Mouse (Mus musculus) heart, postnatal 0 days (tissue): ENCODE results near the gene Spag9. TPM values are rescaled to one million over a fixed set of nuclear protein-coding genes. Genes with fewer than 3 reads are reported as not detected.
A peak's percentile ranks its signal among the peaks of the same experiment; 100 is the strongest.
"Not testable (repeated sequence)": the region's sequence is repeated elsewhere in the genome, so short reads cannot be mapped to it uniquely, and the experiment has no call there.

Experiments used
- ATAC-seq: fragments of 200-750 bp; cut with Nextera tagmentation; 2 replicates; pipeline ENCODE4 v1.8.0; 2017; ENCODE audit warnings: low read depth, moderate number of reproducible peaks, moderate library complexity; ENCODE audit not compliant: insufficient read depth
- DNase-seq: peaks from one replicate; pipeline ENCODE4 v3.0.0-alpha.2; 2016; ENCODE audit warnings: low spot score
- H3K27ac ChIP-seq: fragments of 300-500 bp; sonication (generic); 2 replicates; pipeline ENCODE4 v1.5.1; 2014; ENCODE audit warnings: low read depth, mild to moderate bottlenecking
- H3K27me3 ChIP-seq: fragments of 300-500 bp; sonication (generic); 2 replicates; pipeline ENCODE4 v1.6.1; 2014; ENCODE audit warnings: low read length, mixed read lengths; ENCODE audit not compliant: control insufficient read depth, insufficient read depth
- H3K36me3 ChIP-seq: fragments of 300-500 bp; sonication (generic); replicated peaks from 2 replicates; pipeline ENCODE4 v1.6.1; 2014; ENCODE audit warnings: low read length, mixed read lengths; ENCODE audit not compliant: control insufficient read depth, insufficient read depth
- H3K4me1 ChIP-seq: fragments of 300-500 bp; sonication (generic); 2 replicates; pipeline ENCODE4 v1.6.1; 2014; ENCODE audit warnings: antibody characterized with exemption; ENCODE audit not compliant: control insufficient read depth, insufficient read depth
- H3K4me2 ChIP-seq: fragments of 300-500 bp; sonication (generic); 2 replicates; pipeline ENCODE4 v1.6.1; 2014; ENCODE audit warnings: low read depth, mild to moderate bottlenecking, low read length, moderate library complexity
- H3K4me3 ChIP-seq: fragments of 300-500 bp; sonication (generic); 2 replicates; pipeline ENCODE4 v1.5.1; 2014; ENCODE audit warnings: low read depth, low read length
- H3K9ac ChIP-seq: fragments of 300-500 bp; sonication (generic); replicated peaks from 2 replicates; pipeline ENCODE4 v1.6.1; 2014; ENCODE audit warnings: low read depth, low read length, mixed read lengths
- H3K9me3 ChIP-seq: fragments of 300-500 bp; sonication (generic); replicated peaks from 2 replicates; pipeline ENCODE4 v1.6.1; 2016; ENCODE audit warnings: low read length; ENCODE audit not compliant: control insufficient read depth
- CTCF ChIP-seq: IDR thresholded peaks from 2 replicates; pipeline ENCODE4 v1.5.1; 2016; ENCODE audit warnings: antibody characterized with exemption, control low read depth, low read depth
- EP300 ChIP-seq: IDR thresholded peaks from 2 replicates; pipeline ENCODE4 v1.6.1; 2016; ENCODE audit warnings: antibody characterized with exemption, low read depth
- WGBS: fragments of 180-500 bp; shearing (Covaris S2); extraction: QIAGEN DNeasy Blood & Tissue Kit; methylation state at CpG from one replicate; pipeline ENCODE4 v1.1.7; 2014; 5-methylcytosine and 5-hydroxymethylcytosine counted together
- polyA plus RNA-seq: library from polyadenylated mRNA; unstranded; fragments of >200 nt; fragmentation: Nextera tagmentation; extraction: Ambion mirVana; gene quantifications from 2 replicates; pipeline ENCODE4 v1.2.1, GENCODE M21; 2015
- total RNA-seq: library from RNA; depleted of rRNA; stranded (reverse); fragments of >200 nt; gene quantifications from 2 replicates; pipeline ENCODE4 v1.2.3, GENCODE M21; 2014; ENCODE audit warnings: low replicate concordance

Spag9 gene
- total and polyA plus RNA-seq, 2 experiments from 2014 or later: 40.0 to 47.8 TPM

DNA sequence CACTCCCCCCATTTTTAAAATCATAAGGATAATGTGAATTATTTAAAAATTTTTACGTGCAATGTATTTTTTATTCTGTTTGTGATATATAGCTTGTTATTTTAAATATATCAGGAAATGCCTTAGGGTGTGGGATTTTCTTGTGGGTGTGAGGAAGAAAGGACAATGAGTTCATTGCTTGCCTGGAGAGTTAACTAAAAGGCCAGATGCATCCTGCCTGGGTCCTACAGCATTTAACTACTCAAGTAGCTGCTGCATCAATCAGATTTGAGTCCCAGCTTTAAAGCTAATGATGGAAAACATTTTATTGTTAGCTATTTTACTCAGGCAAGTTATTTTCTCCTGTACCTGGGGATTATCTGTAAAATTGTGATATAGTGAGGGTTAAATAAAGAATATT lies 45.6 kb downstream of the Spag9 start:
- TF ChIP-seq EP300 (no peak), CTCF (no peak)
- 64% methylated on average over 1 of the region's 1 CpGs for WGBS
- Histone ChIP-seq H3K9me3 (no peaks in the 10 kb centered on the region), H3K9ac (no peak overlapping the region), H3K4me3 (no peak overlapping the region), H3K27ac (peak overlapping the region; percentile 81), H3K27me3 (no peaks in the 10 kb centered on the region), H3K4me2 (no peak overlapping the region), H3K4me1 (no peaks in the 10 kb centered on the region), H3K36me3 (no peaks in the 10 kb centered on the region)
- ATAC-seq (no peak), DNase-seq (no peak)

GRCm38 (mm10) chr11:94042301-94042700 lies 46.4 kb downstream of the Spag9 start:
- WGBS: 81% methylated on average over 1 of the region's 1 CpGs
- not testable (repeated sequence) for H3K27me3 ChIP-seq, H3K4me3 ChIP-seq, H3K9ac ChIP-seq, ATAC-seq, DNase-seq, H3K36me3 ChIP-seq, H3K9me3 ChIP-seq, H3K4me1 ChIP-seq, H3K4me2 ChIP-seq
- peak overlapping the region; percentile 13; the same call in 1 of the 2 replicates for H3K27ac ChIP-seq

DNA sequence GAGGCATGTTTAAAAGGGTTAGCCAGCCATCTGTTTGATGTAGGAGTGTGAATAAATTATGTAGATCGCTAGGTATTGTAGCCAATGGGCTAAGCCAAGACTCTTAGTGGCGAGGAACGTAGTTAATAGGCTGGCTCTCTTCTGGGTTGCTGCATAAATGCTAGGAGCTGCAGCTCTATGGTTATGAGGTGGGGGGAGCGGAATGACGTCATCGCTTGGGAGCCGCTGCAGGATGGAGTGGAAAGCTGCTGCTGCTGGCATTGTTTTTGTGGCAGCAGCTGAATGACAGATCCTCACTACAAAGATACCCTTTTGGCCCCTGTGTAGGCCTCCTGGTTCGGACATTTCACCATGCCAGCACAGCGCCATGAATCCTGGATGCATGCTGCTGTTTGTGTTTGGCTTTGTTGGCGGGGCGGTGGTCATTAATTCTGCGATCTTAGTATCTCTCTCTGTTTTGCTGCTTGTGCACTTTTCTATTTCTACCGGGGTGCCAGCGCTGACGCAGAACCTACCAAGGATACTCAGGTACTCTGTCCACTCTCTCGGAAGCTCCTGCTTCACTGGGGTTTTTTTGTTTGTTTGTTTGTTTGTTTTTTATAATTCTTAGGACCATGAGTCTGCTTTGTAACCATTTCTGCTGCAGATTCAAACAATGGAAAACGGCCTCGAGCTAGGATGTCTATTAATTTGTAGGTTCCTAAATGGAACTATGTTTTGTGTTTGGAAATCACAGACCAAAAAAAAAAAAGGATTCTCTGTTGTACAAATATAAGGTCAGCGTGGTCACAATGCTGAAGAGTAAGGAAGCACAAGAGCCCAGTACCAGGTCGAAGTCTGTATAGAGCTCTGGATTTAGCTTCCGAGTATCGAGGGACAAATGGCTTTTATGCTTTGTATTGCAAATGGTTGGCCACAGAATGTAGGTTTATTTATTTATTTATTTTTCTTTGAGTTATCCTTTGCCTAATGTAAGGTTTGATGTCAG lies 48.4 kb downstream of the Spag9 start:
- ATAC-seq (peak; percentile 99), DNase-seq (peak; percentile 90)
- Histone ChIP-seq H3K4me2 (peak overlapping the region; percentile 80), H3K4me1 (no peaks in the 10 kb centered on the region), H3K36me3 (peaks cover 11% of the 10 kb centered on the region), H3K27me3 (no peaks in the 10 kb centered on the region), H3K9me3 (no peaks in the 10 kb centered on the region), H3K27ac (peak overlapping the region; percentile 76), H3K4me3 (peak overlapping the region; percentile 55), H3K9ac (peak overlapping the region; percentile 61)
- 7% methylated on average over 22 of the region's 22 CpGs for WGBS
- TF ChIP-seq CTCF (no peak), EP300 (no peak)

GRCm38 (mm10) chr11:94045016-94045415 lies 49.1 kb downstream of the Spag9 start:
- H3K4me1 ChIP-seq: no peaks in the 10 kb centered on the region
- peak overlapping the region; percentile 76; the same call in 1 of the 2 replicates for H3K27ac ChIP-seq
- H3K9me3 ChIP-seq: no peaks in the 10 kb centered on the region
- no peak for TF ChIP-seq EP300
- TF ChIP-seq CTCF: no peak
- ATAC-seq (no peak), DNase-seq (no peak)
- WGBS: 24% methylated on average over 4 of the region's 4 CpGs
- no peak overlapping the region for H3K9ac ChIP-seq
- H3K27me3 ChIP-seq: no peaks in the 10 kb centered on the region
- peak overlapping the region; percentile 80 for H3K4me2 ChIP-seq
- H3K4me3 ChIP-seq: peak overlapping the region; percentile 55
- peaks cover 16% of the 10 kb centered on the region for H3K36me3 ChIP-seq

GRCm38 (mm10) chr11:94047288-94047687 lies 51.4 kb downstream of the Spag9 start:
- 69% methylated on average over 2 of the region's 2 CpGs for WGBS
- no peak for DNase-seq
- TF ChIP-seq CTCF (no peak), EP300 (no peak)

More at GRCm38 (mm10) chr11:94047288-94047687, 51.4 kb downstream of the Spag9 start:
- H3K27ac ChIP-seq: no peak overlapping the region
- no peaks in the 10 kb centered on the region for H3K9me3 ChIP-seq
- H3K27me3 ChIP-seq: no peaks in the 10 kb centered on the region
- ATAC-seq: no peak
- H3K4me2 ChIP-seq: no peak overlapping the region
- no peak overlapping the region for H3K4me3 ChIP-seq
- H3K4me1 ChIP-seq: no peaks in the 10 kb centered on the region
- H3K36me3 ChIP-seq: peaks cover 26% of the 10 kb centered on the region
- no peak overlapping the region for H3K9ac ChIP-seq
